Mouse (Mus musculus): ENCODE data around the gene Rdh8.
"Not testable (repeated sequence)": the region's sequence is repeated elsewhere in the genome, so short reads cannot be mapped to it uniquely, and the experiment has no call there.

Rdh8 gene

GRCm38 (mm10) chr9:20818236-20818635, at the start of gene Rdh8:
Rdh8 (plus strand) TSS chr9:20818503.
- DNase-seq, result no peak

GRCm38 (mm10) chr9:20781286-20781685, 37.0 kb upstream of the Rdh8 start:
- no peak for DNase-seq

DNA sequence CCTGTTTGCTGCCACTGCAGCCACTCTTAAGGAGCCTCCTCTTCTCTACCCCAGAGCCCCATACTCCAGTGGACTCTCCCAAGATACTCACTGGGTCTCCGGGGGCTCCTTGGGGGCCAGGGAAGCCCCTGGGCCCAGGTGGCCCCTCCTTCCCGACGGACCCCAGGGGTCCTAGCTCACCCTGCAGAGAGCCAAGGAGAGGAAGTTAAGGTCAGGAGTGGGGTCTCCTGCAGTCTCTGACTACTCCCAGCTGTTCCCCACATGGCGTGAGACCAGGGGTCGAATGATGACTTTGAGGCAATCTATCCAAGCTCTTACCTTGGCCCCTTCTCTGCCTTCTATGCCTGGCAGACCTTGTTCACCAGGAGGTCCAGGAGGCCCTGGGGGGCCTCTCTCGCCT, 33.2 kb upstream of the Rdh8 start:
- DNase-seq, result no peak

DNA sequence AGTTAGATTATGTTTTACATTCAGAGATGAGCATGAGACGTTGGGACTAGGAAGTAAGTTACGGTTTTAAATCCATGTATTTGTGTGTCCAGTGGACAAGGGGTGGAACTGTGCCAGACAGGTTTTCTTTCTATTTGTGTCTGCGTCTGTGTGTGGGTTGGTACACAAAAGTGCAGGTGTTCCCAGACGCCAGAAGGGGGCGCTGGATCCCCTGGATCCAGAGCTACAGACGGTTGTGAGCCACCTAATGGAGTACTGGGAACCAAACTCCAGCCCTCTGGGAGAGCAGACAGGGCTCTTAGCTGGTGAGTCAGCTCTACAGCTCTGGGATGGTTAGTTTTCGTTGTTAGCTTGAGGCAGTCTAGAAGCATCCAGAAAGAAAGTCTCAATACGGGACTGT, 30.3 kb upstream of the Rdh8 start:
- DNase-seq, result no peak

GRCm38 (mm10) chr9:20789651-20790050, 28.7 kb upstream of the Rdh8 start:
- no peak for DNase-seq

GRCm38 (mm10) chr9:20790345-20790744, 28.0 kb upstream of the Rdh8 start:
- DNase-seq, result no peak

DNA sequence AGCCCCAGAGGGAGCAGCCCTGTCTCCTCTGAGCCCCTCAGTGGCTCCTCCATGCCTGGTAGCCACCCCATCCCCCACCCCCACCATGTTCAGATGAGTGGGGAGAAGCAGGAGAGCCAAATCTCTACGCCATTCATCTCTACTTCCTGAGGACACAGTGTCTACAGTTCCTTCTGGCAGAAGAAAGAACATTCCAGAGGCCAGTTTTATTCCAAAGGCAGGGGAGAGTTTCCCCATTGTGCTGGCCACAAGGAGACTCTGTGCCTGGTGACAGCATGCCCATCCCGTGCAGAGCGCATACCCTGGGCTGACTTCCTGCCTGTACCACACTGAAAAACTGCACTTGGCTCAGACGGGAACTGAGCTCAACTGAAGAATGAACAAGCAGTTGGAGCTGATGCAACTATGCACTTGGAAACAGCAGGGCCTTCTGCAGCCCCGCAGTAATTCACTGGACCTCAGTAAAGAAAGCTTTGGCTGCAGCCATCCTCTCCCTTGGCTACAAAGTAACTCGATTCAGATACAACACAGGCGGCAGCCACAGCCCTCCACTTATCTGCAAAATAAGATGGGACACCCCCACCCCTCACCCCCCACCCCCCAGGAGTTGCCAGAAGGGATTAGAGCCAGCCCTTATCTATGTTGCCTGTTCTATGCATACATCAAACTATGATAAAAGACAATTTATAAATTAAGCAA, 24.0 kb upstream of the Rdh8 start:
- peak; percentile 22 for DNase-seq

DNA sequence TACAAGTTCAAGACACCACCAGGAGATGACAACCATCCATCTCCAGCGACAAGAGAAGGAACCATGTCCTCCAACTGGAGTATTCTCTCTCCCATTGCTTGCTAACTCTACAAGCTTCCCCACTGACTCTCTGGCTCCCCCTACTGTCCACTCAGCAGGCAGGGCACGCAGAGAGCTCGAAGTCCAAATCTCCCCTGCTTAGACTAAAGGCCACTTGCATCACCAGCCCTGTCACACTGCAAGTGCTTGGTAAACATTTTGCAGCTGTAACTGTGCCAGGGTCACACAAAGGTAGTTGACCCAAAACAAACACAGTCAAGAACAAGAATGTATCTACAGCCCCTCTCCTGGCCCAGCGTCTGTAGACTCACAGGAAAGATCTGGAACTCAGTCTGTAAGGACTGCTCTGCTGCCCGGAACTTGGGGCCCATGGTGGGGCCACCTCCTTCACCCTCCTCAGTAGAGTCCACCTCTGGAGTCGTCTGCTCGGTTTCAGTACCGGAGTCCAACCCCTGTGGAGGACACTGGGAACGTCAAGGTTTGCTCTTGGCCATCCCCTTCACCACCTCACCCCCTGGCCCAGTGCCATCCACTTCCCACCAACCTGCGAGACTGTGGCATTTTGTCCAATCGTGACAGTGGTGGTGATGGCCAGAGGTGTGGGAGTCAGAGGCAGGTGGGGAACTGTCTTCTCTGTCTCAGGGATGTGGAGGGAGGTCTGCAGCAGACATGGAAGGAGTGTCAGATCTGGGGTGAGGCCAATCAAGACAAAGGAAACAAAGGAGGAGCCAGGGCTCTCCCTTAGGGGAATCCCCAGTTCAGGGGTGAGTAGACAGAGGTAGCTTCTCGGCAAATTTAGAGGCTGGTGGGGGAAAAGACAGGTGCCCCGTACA, 13.8 kb upstream of the Rdh8 start:
- DNase-seq, result peak; percentile 67

DNA sequence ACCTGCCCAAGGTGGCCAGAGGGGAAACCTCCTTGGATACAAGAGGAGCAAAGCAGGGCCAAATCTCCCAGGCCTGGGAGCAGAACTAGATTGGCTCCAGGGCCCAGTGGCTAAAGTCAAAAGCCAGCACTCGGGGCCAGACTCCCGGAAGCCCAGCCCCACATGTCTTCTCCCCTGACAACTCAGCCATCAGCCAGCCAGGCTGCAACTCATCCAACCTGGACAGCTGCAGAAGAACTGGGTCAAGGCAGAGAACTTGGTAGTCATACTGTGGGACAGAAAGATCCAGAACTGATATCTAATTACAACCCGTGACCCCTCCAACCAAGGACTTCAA, 13.2 kb upstream of the Rdh8 start:
- no peak for DNase-seq

DNA sequence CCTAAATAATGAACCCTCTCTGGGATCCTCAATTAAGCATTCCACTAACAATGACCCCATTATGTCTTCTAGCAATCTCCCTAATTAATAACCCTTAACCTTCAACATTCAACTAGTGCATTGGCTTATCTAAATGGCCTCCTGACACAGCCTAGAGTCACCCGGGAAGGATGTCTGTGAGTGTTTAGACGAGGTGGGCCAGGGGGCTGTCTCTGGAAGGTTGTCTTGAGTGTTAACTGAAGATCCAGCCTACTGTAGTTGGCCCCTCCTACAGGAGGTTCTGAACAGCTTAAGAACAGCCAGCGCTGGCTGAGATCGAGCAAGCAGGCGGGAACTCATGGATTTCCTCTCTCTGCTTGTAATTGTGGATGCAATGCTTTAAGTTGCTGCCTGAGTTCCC, 12.6 kb upstream of the Rdh8 start:
- no peak for DNase-seq

- DNase-seq, result no peak
Measured at GRCm38 (mm10) chr9:20810271-20810670, 8.0 kb upstream of the Rdh8 start.

- no peak for DNase-seq
Measured at GRCm38 (mm10) chr9:20810773-20811172, 7.5 kb upstream of the Rdh8 start.

DNA sequence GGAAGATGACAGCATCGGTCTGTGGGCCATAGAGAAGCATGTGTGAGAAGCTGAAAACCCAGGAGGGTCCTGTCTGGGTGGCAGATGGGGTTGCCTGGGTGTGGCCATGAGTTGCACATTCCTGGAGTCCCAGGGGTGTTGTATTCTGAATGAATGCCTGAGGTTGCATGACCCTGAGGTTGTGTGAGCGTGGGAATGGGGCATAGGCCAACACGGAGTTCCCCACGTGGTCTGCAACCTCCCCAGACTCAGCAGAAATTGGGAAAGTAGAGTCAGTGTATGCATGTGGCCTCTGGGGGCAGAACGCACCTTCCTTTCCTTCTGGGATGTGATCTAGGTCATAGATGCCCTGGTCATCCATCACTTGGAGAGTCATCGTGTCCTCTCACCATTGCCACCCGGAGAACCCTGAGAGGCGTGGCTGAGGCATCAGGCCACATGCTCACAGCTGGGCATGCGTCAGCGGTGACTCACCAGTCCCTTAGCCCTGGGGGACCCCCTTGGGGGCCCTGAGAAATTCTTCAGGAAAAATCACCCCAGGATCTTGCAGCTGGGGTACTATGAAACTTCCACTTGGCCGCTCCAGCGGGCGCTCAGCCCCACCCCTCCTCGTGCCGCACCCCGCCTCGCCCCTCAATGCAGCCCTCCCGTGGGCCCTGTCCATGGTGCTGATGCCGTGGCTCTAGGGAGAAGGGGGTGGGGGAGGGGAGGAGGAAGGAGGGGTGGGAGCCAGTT, 5.6 kb upstream of the Rdh8 start:
- DNase-seq, result no peak

DNA sequence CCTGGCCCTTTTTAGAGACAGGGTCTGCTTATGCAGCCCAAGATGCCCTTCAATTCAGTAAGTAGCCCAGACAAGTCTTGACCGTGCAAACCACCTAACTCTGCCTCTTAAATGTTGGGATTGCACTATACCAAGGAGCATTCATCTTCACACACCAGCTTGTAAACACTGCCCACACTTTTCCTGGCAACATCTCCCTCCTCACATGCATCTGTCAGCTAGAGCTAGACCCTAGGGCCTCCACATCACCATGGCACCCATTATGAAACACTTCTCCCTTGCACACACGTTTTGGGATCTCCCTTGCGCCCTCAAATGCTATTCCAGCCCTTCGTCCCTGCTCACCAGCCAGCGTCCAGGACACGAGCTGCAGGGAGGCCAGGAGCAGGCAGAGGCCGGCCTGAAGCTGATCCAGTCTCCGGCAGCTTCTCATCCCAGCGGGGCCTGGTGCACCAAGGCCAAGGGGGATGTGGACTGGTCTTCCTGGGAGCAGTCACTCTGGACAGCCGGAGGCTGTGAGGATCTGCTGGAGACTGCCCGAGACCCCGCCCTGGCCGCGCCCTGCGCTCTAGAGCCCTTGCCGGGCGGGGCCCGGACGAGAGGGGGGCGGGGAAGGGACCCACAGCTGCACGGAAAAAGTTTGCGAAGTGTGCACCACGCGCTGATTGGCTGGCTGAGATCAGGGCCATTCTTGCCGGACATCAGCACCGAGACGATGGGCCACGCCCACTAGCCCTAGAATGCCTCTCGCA, 3.6 kb upstream of the Rdh8 start, which contains the start of gene Col5a3:
TSS of gene Col5a3 (minus strand) at position 547 of the 752 bp plus-strand sequence.
- peak; percentile 18 for DNase-seq

- DNase-seq, result no peak
Measured at GRCm38 (mm10) chr9:20820001-20820400, 1.7 kb downstream of the Rdh8 start.

GRCm38 (mm10) chr9:20822821-20823220, 4.5 kb downstream of the Rdh8 start:
- DNase-seq, result no peak

DNA sequence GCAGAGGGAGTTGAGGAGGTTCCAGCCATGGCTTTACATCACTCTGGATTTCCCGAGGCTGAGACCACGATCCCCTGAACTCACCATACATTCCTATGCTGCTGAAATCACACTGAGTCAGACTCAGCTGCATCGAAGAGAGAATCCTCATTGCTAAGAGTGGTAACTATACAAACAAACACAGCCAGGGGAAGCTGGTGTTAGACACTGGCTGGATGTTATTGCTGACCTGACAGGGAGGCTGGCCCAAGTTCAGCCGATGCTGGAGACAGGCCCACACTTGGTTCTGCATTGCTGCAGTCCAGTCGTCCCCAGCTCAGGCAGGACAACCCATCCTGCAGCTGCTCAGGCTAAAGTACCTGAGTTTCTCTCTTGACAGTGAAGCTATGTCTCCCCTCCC, 7.5 kb downstream of the Rdh8 start:
- no peak for DNase-seq

DNA sequence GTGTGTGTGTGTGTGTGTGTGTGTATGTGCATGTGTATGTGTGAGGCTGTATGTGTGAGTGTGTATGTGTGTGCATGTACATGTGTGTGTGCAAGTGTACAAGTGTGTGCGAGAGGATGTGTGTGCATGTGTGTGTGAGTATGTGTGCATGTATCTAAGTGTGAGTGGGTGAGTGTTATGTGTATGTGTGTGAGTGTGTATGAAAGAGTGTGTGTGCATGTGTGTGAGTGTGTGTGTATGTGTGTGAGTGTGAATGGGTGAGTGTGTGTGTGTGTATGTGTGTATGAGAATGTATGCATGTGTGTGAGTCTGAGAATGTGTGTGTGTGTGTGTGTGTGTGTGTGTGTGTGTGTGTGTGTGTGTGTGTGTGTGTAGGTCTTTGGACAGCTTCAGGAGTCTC, 9.8 kb downstream of the Rdh8 start:
- DNase-seq, result no peak

GRCm38 (mm10) chr9:20830901-20831643, 12.8 kb downstream of the Rdh8 start:
- peak; percentile 94 for DNase-seq

DNA sequence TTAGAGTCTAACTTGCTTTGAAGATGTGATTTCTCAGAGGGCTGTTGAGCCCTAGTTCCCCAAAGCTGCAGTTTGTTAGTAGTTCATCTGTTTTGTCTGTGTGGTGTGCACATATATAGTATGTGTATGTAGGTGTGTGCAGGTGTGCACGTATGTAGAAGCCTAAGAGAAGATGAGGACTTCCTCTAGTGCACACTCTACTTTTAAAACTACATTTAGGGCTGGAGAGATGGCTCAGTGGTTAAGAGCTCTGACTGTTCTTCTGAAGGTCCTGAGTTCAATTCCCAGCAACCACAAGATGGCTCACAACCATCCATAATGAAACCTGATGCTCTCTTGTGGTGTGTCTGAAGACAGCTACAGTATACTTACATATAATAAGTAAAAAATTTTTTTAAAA, 16.6 kb downstream of the Rdh8 start:
- DNase-seq, result no peak

- DNase-seq, result not testable (repeated sequence)
Measured at GRCm38 (mm10) chr9:20835431-20835954, 17.2 kb downstream of the Rdh8 start.

Measured in kidney, adult 18-20 months (tissue).